Mouse (Mus musculus): ENCODE measurements at regions not wholly inside any gene's neighbourhood (a gene's known extent, or its start where the extent isn't known, plus 50 kb on each side); places are given as distances from the start of the nearest gene placed in this dataset.
"Not testable (repeated sequence)": the region's sequence is repeated elsewhere in the genome, so short reads cannot be mapped to it uniquely, and the experiment has no call there.

DNA sequence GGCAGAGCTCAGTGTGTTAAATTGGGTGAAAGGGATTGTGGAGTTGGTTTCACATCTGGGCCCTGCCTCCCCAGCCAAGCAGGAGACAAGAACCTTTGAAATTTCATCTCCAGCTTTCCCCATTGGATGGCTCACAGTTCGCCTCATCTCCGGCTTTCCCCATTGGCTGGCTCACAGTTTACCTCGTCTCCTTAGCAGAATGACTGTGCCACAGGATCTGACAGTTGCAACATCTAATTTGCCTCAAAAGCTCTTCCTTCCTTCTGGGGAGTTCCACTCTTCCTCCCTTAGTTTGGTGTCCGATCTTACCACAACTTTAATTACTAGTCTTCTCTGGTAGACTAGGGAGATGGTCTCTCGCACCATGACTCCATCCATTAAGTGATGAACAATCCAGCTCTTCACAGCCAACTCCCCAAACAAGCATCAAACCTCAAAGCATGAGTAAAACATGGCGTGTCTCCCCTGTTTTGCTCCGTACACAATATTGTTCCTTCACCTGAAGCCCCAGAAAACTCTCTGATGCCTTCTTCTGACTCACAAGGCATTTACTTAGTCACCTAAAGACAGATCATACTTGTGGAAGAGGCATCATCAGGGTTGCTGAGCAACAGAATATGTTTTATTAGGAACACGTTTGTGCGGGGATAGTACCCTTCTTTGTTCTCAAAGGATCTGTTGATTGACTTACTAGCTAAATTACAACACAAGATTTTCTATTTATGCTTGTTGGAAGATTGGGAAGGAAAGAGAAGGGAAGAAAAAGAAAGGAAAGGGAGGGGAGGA, 199.1 kb upstream of the Serp2 start:
- no peak for DNase-seq (ENCODE audit: low spot score in 2 of 2)

DNA sequence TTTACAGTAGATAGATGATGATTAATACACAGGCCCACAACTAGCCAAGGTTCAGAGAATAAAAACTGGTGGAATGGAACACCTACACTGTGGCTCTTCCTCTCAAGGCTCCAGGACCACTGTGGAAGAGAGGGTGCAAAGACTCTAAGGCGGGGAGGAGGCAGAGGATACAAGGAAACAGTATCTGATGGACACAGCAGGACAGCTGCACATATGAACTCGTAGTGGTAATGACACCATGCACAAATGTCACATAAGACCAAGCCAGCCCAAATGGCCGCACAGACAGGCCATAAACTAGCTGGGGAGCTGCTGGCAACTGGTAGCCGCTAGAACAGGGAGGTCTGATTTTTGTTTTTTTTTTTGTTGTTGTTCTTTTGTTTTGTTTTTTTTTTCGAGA, 197.0 kb upstream of the Serp2 start:
- no peak for DNase-seq (ENCODE audit: low spot score in 2 of 2)

DNA sequence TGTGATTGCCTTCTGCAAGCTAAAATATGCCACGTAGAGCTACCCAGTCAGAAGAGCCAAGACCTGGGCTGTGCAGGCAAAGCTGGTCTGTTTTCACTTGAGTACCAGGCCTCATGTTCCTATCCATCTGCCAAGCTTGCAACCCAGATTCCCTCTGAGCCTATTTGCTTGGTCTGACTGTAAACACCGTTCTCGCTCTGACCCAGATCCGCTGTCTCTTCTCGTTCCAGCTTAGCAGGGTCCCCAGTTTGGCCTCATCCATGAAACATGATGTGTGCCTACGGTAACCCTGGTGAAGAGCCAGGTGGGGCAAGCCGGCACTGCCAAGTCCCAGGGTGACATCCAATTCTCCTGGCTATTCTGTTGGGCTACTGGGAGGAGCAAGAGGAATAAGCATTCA, 192.5 kb upstream of the Serp2 start:
- DNase-seq (ENCODE audit: low spot score in 2 of 2): no peak

DNA sequence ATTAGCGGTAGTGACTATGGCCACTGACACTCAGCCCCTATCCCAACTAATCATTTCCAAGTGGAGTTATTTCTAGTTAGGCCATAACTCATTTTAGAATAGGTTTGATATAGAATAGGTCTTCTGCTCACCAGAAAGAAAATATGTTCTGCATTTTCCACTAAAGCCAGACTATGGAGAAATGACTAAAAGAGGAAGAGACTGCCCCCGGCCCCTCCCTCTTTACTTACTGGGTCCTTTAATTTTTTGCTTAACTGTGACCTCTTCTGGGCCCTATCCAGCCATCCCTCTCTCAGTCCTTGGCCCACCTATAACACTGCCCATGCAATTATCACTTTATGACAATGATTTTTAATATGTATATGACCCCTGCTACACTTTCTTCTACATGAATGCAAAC, 192.0 kb upstream of the Serp2 start:
- no peak for DNase-seq (ENCODE audit: low spot score in 2 of 2)

DNA sequence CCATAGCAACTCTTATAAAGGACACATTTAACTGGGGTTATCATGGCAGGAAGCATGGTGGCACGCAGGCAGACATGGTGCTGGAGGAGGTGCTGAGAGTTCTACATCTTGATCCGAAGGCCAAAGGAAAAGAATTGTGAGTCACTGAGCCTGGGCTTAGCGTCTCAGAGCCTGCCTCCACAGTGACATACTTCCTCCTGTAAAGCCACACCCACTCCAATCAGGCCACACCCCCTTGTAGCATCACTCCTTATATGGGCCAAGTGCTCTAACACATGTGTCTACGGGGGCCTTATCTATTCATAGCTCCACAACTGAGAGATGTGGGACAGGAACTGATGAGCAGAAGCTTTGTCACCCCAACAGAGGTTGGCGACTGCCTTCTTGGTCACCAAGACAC, 191.1 kb upstream of the Serp2 start:
- no peak for DNase-seq (ENCODE audit: low spot score in 2 of 2)

DNA sequence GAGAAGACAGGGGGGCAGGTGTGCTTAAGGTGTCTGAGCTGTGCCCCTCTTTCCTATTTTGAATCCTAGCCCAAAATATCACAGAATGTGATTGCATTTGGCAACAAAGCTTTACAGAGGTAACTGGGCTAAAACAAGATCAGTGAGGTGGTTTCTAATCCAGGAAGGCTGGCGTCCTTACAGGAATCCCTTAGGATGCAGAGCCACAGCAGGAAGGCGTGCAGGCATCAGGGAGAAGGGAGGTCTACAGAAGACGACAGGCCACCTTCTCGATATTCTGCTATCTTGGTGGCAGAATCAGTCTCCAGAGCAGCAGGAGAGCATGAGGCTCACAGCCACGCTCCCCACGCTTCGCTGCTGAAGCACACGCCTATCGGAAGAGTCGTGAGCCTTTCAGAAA, 189.6 kb upstream of the Serp2 start:
- DNase-seq (ENCODE audit: low spot score in 2 of 2): no peak

DNA sequence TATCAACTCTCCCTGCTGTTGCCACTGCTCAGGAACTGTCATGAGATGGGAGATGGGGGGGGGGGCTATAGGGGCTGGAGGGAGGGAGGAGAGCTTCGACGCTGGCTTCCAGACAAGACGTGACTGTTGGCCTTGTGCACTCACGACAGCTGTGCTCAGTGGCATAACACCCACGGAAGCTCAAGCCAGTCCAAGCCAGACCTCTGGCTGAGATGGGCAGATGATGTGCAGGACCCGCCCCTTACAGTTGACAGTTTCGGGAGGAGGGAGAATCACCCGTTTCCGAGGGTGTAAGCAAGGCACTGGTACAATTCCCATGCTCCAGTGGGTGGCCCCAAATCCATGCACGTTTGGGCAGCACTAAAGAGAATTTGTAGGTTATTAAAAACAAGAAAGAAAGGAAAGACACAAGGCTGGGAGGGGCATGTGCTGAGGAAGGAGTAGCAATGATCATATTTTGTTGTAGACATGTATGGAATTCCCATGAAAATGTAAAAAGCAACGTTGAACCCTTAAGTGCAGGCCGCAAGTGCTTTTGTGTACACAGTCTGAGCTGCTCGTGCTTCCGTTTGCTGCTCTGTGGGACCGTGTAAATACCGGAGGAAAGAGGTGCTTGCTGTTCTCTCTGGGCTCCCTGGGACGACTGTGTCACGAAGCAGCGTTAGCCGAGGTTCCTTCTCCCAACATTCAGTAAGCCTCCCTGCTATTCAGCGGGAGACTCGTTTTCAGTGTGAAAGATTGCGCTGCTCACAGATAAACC, 188.2 kb upstream of the Serp2 start:
- no peak for DNase-seq (ENCODE audit: low spot score in 2 of 2)

DNA sequence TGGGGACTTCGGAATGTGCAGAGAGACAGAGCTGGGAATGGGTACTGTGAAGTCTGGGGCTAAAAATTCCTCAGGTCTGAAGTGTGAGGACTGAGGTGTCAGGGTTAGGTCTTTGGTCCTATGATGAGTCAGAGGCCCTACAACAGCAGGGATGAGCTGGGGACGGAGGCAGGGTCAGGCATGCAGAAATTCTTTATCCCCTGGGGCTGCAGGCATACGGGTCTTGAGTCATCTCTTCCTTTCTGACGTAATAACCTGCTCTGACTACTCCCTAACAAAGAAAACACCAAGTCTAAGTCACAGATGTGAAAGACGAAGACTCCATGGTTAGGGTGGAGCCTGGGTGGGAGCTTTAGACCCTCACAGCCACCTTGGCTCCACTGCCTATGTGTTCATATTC, 185.6 kb upstream of the Serp2 start:
- no peak for DNase-seq (ENCODE audit: low spot score in 2 of 2)

DNA sequence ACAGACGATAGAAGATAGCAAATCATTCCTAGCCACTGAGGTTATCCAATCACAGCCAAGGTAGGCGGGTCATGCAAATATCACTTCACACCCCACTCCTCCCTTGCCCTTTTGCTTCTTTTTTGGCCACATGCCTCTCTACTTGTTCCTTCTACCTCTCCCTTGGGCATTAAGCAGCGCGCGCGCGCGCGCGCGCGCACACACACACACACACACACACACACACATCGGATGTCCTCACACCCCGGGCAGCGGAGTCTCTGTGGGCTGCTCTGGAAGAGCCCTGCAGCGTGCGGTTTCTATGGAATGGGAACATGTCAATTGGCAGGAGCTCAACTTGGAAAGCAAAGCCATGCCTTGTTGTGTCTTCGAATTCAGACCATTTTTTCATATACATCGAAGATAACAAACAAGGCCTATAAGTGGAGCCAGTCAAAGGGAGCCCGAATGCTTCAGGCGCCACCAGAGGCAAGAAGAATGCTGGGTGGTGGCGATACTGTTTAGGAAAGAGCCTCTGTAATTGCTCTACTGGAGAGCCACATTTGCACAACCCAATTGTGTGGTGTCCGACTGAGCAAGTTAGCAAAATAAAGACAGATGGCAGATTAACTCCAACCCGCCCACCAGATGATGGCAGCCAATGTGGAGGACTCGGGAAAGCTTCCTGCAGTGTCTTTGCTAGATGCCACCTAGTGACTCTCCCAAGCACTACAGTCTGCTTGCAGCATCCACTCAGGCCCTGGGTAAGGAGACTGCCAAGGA, 183.3 kb upstream of the Serp2 start:
- peak; percentile 16 to 35 for DNase-seq (ENCODE audit: low spot score in 2 of 2)

DNA sequence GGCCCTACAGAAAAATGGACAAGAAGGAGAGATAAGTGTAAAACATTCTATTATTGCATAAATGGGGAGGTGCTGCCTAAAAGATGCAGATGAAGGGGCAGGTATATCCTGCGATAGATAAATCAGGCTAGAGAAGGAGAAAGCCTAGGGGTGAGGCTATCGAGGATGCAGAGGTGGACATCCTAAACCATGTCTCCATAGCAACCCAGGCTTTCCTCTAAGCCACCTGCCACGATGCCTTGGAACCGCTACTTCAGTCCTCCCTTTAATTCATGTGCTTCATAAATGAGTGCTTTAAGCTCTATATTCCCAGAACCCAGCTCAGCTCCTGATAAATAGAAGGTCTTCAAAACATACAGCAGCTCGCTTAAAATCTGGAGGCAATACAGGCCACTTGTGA, 179.3 kb upstream of the Serp2 start:
- no peak for DNase-seq (ENCODE audit: low spot score in 2 of 2)

DNA sequence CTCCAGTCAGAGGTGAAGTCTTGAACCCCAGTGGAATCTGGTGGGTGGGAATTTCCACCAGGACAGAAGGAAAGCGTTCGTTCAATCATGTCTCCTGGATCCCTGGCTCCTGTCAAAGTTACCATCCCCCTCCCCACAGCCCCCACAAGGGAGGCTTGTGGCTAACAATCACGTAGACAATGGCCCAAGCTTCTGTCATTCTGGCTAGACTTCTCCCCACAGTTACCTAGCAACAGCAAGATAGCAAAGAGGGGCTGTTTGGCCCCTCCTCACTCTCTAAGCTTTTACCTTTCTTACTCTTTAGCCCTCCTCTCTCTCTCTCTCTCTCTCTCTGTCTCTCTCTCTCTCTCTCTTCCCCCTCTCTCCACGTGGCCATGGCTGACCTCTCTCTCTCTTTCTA, 178.4 kb upstream of the Serp2 start:
- DNase-seq (ENCODE audit: low spot score in 2 of 2): no peak

DNA sequence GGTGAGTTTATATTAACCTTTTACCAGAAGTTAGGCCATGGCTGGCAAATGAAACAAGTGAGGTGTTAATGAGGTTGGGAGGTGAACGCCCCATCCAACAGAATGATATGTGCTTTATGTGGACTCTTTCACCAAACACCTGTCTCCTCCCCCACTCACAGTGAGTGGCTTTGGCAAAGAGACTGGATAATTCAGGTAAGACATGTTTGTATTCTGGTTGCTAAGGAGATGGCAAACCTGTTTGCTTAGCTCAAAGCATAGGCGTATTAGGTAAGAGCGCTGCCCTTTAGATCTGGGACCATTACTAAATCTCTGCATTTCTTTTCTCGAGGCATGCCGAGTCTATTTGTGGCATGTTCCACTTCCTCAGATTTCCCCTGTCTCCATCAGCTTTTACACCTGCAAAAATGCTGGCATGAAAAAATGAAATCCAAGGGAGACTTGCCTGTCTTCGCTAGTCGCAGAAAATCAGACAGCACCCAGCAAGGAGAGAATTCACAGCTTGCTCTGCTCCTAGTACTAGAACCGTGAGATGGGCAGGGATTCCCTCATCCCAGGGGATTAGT, 176.7 kb upstream of the Serp2 start:
- no peak for DNase-seq (ENCODE audit: low spot score in 2 of 2)

DNA sequence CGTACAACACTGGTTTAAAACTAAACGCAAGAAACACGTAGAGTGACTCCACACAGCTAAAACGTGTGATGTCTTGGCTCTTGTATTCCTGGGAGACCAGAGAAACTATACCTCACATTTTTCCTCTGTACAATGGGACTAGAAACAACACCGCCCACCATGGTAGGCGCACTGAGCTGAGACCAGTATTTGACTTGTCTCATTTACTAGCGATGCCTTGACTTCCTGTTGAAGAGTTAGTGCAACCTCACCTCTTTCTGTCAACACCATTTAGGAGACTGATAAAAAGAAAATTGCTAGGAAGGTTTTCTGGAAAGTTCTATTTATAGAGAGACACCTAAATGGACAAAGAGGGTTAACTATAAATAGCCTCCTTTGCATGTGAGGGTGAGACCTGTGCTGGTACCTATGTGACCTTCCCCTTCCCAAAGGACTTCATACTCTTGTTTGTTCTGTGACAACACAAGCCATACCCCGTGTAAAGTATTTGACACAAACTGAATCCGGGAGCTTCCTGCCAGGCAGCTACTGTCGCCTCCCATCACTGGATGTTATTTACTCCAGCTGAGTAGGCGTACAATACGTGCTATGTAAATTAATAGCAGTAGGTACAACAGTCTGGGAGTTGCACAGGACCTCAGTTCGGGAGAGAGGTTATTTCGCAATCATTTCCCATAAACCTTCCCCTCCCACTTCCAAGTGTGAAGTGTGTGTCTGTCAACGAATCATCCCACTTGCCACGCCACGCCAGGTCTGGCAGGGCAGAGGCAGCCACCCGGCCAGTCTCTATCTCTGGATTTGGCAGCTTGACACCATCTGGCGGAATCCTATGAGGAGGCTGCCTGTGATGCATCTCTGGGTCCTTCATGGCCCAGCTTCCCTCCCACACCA, 174.7 kb upstream of the Serp2 start:
- no peak for DNase-seq (ENCODE audit: low spot score in 2 of 2)

DNA sequence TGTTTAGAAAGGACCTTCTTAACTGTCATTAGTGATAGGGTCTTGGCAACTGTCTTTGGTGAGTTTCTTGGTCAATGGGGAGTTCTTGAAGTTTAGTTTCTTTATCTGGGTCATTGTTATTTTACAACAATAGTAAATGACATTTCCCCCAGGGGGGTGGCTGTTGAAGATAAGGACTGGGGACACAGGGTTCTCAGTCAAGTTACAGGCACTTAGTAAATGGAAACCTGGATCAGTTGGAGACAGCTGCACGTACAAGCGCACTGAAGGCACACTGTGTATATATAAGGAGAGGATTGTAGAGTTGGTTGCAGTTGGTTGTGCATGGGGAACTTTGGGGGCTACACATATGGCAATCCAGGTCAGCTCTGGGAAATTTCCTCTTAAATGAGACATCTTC, 169.2 kb upstream of the Serp2 start:
- DNase-seq (ENCODE audit: low spot score in 2 of 2): no peak

DNA sequence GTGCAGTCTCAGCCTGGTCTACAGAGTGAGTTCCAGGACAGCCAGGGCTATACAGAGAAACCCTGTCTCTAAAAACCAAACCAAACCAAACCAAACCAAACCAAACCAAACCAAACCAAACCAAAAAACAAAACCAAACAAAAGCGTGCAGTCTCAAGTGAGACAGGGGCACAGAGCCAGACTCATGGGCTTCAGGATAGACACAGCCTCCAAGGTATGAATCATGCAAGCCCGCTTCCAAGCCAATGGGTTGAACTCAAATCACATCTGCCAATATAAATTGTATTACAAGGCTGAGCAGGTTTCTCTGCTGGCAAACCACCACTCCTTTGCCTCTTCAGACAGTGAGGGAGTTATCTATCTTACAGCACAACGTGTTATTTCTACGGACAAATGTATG, 168.5 kb upstream of the Serp2 start:
- DNase-seq (ENCODE audit: low spot score in 2 of 2): not testable (repeated sequence)

DNA sequence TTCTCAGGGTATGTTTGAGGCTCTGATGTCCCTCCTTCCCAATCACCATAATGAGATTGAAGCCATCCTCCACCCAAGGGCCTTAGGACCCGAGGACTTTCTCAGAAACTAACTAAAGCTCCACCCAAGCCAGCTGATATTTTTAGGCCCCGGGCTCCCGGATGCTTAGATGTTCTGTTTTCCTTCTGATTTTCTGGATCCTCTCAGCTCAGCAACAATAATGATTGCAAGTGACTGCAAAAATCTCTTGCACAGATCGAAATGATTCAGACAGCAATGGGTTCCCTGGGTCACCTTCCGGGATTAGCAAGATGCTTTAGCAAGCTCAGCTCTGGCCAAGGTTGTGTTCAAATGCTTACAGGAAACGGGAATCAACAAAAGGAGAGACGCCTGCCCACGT, 168.1 kb upstream of the Serp2 start:
- no peak for DNase-seq (ENCODE audit: low spot score in 2 of 2)

DNA sequence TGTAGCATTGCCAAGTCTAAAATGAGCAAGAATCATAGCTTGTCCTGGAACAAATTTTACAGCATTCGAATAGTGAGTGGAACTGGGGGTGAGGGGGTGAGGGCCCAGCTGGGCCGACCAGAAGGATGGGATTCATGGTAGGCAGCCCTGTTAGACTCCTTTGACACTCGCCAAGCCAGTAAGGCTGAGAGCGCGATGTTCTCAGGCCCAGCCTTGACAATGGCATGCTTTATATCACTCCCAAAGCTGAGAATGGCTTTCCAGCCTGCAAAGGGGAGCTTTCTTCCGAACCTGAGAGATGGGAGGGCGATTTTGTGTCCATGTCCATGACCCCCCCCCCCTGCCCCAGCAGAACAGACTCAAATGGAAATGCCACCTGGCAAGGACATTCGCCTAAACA, 167.7 kb upstream of the Serp2 start:
- no peak for DNase-seq (ENCODE audit: low spot score in 2 of 2)

DNA sequence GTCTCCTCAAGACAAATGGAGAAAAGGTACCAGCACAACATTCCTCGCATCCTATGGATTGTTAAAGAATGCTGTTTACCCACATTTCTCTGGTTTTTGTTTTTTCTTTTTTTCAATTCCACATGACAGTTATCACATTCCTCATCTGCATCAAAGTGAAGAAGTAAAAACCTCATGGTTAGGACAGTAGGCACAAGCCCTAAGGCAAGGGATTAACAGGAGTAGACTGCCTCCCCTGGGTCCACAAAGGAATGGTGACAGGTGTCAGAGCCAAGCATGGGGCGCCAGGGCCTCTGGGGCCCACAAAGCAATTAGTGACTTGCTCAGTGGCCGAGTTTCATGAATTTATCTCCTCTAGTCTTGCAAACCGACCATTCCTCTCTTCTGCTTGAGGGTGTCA, 166.9 kb upstream of the Serp2 start:
- DNase-seq (ENCODE audit: low spot score in 2 of 2): no peak

DNA sequence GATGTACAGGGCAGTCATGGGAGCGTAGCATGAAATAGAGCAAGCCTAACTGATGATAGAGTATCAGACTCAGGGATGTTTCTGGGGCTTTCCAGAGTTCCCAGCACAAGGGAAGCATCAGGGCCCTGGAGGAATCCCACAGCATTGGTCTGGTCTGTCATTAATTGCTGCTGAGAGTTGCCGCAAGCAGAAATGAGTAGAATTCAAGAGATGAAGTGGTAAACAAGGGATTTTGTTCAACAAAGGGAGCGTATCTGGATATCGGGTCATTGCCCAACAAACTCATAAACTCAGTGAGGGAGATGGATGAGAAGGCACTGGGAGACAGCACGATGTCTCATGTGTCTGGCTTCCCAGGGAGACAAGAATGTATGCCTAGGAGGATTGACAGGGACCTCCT, 165.6 kb upstream of the Serp2 start:
- no peak for DNase-seq (ENCODE audit: low spot score in 2 of 2)

DNA sequence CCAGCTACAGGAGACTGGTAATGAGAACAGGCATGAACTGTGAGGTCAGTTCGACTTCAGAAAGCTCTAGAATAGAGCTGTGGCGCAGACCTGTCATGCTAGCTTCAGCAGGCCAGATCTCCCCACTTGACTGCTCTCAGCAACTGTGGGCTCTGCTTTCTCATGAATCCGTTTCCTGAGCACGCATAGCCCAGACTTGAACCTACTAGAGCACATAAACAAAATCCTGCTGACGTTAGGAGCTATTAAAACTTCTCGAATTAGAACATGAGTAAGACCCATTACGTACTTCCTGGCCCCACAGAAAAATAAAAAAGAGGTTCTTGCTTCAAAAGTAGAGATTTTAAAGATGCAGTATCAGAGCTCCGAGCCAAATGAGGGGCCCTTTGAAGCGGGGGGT, 165.1 kb upstream of the Serp2 start:
- DNase-seq (ENCODE audit: low spot score in 2 of 2): no peak

DNA sequence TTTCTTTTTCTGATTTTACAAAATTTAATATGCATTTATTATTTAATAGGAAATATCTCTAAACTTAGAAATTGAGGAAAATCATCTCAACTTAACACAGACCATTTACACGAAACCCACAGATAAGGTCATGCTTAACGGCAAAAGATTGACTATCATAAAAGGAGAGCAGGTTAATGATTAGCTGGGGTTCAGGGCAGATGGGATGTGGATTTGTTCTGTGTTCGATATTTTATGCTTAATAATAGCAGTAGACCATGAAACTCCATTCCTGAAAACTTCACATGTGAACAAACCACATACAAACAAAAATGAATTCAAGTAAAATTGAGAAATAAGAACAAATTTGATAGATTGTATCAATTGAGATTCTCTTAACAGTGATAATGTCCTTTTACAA, 160.4 kb upstream of the Serp2 start:
- no peak for DNase-seq (ENCODE audit: low spot score in 2 of 2)
